Mouse (Mus musculus) myocyte (in vitro differentiated cells): Measurements from ENCODE around the gene Mettl21a. TPM values are rescaled to one million over a fixed set of nuclear protein-coding genes. Genes with fewer than 3 reads are reported as not detected.

Source experiments
- H3K27me3 ChIP-seq: one replicate; pipeline ENCODE4 v1.6.1; 2011; ENCODE audit not compliant: control insufficient read depth, insufficient read depth, insufficient read length
- H3K36me3 ChIP-seq: one replicate; pipeline ENCODE4 v1.6.1; 2011; ENCODE audit not compliant: control insufficient read depth, insufficient read depth
- H3K4me2 ChIP-seq: one replicate; pipeline ENCODE4 v1.6.1; 2011; ENCODE audit warnings: low read depth, control low read depth
- H3K4me3 ChIP-seq: one replicate; pipeline ENCODE4 v1.5.1; 2011; ENCODE audit warnings: mild to moderate bottlenecking, control low read depth, moderate library complexity
- H3K79me2 ChIP-seq: one replicate; pipeline ENCODE4 v1.6.1; 2011; ENCODE audit not compliant: control insufficient read depth, insufficient read depth
- H3ac ChIP-seq: one replicate; pipeline ENCODE4 v1.6.1; 2011; ENCODE audit not compliant: control insufficient read depth, insufficient read length
- CEBPB ChIP-seq: IDR thresholded peaks from 2 replicates; pipeline ENCODE4 v1.6.1; 2011; ENCODE audit warnings: mild to moderate bottlenecking, moderate library complexity; ENCODE audit not compliant: poor library complexity, insufficient read depth, severe bottlenecking
- E2F4 ChIP-seq: IDR thresholded peaks from one replicate; pipeline ENCODE4 v1.6.1; 2011; ENCODE audit warnings: mild to moderate bottlenecking, control low read depth, moderate library complexity; ENCODE audit not compliant: insufficient read depth
- MAX ChIP-seq: IDR thresholded peaks from one replicate; pipeline ENCODE4 v1.6.1; 2011; ENCODE audit warnings: low read depth, mild to moderate bottlenecking, control low read depth
- MYOD1 ChIP-seq, 3 experiments: IDR thresholded peaks; one replicate each; pipeline ENCODE4 v1.6.1; 2011; ENCODE audit warnings: control low read depth in 2 of 3, low read depth in 2 of 3, mild to moderate bottlenecking in 2 of 3, moderate library complexity in 1 of 3; ENCODE audit not compliant: insufficient read length in 2 of 3, control insufficient read depth in 1 of 3
- MYOG ChIP-seq, 3 experiments: IDR thresholded peaks; one replicate each; pipeline ENCODE4 v1.6.1; 2011; ENCODE audit warnings: control low read depth in 2 of 3, low read depth in 2 of 3, mild to moderate bottlenecking in 2 of 3; ENCODE audit not compliant: insufficient read length in 2 of 3, control insufficient read depth in 1 of 3, insufficient read depth in 1 of 3
- POLR2A ChIP-seq: IDR thresholded peaks from one replicate; pipeline ENCODE4 v1.6.1; 2011; ENCODE audit warnings: low read depth, mild to moderate bottlenecking, control low read depth, moderate library complexity; ENCODE audit not compliant: insufficient read length
- POLR2AphosphoS2 ChIP-seq: IDR thresholded peaks from one replicate; pipeline ENCODE4 v1.6.1; 2011; ENCODE audit warnings: low read depth, control low read depth; ENCODE audit not compliant: insufficient read length
- REST ChIP-seq: IDR thresholded peaks from one replicate; pipeline ENCODE4 v1.6.1; 2011; ENCODE audit warnings: mild to moderate bottlenecking, control low read depth, moderate library complexity; ENCODE audit not compliant: insufficient read depth, insufficient read length
- SRF ChIP-seq: IDR thresholded peaks from one replicate; pipeline ENCODE4 v1.6.1; 2011; ENCODE audit warnings: low read depth; ENCODE audit not compliant: control insufficient read depth, insufficient read length
- TCF12 ChIP-seq: IDR thresholded peaks from one replicate; pipeline ENCODE4 v1.6.1; 2011; ENCODE audit warnings: mild to moderate bottlenecking, control low read depth; ENCODE audit not compliant: poor library complexity, insufficient read depth, severe bottlenecking
- TCF3 ChIP-seq: IDR thresholded peaks from one replicate; pipeline ENCODE4 v1.6.1; 2011; ENCODE audit warnings: low read depth, control low read depth; ENCODE audit not compliant: insufficient read length
- USF1 ChIP-seq: IDR thresholded peaks from one replicate; pipeline ENCODE4 v1.6.1; 2011; ENCODE audit warnings: low read depth, mild to moderate bottlenecking, control low read depth, moderate library complexity
- polyA plus RNA-seq: library from polyadenylated mRNA; unstranded; fragments of >200 nt; fragmentation: generic; extraction: Trizol; gene quantifications from one replicate; pipeline ENCODE4 v1.2.1, GENCODE M21; 2012; ENCODE audit warnings: missing spikeins

Mettl21a gene
- polyA plus RNA-seq, 1 experiment, result 26.5 TPM

DNA sequence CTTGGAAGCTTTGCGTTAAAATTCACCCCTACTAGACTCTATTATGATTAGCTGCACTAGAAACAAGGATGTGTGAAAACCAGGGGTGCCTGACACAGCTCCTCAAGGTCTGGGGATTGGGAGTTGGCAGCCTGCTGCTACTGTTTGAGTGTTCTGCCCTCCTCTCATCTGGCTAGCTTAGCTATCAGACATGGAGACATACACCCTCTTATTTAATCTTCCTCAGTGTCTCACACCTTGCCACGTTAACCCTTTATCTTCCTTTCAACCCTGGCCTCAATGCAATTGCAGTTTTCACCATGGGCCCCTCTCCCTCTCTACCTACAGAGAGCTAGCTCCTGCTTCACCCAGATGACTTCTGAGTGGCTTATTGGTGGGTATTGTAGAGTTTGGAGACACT is 18.6 kb upstream of the Mettl21a start:
- no peaks in the 10 kb centered on the region for H3K27me3 ChIP-seq
- no peaks in the 10 kb centered on the region for H3K36me3 ChIP-seq
- TF ChIP-seq POLR2AphosphoS2 (no peak), E2F4 (no peak), REST (no peak), CEBPB (no peak), SRF (no peak), USF1 (no peak), MYOG (IDR thresholded peaks at IDR 0.05; ENCODE audit: control insufficient read depth in 1 of 3, insufficient read depth in 1 of 3, insufficient read length in 2 of 3, low read depth in 2 of 3) (no peak), MYOD1 (IDR thresholded peaks at IDR 0.05; ENCODE audit: control insufficient read depth in 1 of 3, insufficient read length in 2 of 3, low read depth in 2 of 3) (no peak), MAX (no peak), TCF3 (no peak), POLR2A (no peak), TCF12 (no peak)
- H3K79me2 ChIP-seq, result no peaks in the 10 kb centered on the region
- no peak overlapping the region for H3K4me3 ChIP-seq
- no peak overlapping the region for H3ac ChIP-seq
- no peak overlapping the region for H3K4me2 ChIP-seq

DNA sequence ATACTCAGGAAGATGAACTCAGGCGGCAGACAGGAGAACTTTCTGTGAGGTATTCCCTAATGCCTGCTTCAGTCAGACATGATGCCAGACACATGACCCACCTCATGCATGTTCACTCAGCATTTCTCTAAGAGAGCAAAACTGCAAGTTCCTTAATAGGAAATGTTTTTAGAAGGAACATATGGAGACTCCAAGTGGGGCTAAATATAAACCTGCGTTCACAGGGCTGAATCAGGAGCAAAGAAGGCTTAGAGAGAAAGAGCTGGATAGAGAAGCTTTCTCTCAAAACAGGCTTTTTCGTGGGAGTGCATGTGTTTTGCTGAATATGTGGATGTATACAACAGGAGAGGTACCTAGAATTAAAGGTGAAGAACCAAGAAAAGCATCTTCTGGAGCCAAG is 16.2 kb upstream of the Mettl21a start:
- H3K4me2 ChIP-seq, result no peak overlapping the region
- no peak overlapping the region for H3K4me3 ChIP-seq
- no peaks in the 10 kb centered on the region for H3K79me2 ChIP-seq
- H3K36me3 ChIP-seq, result no peaks in the 10 kb centered on the region
- H3K27me3 ChIP-seq, result no peaks in the 10 kb centered on the region
- H3ac ChIP-seq, result no peak overlapping the region
- TF ChIP-seq POLR2A (no peak), MYOD1 (IDR thresholded peaks at IDR 0.05; ENCODE audit: control insufficient read depth in 1 of 3, insufficient read length in 2 of 3, low read depth in 2 of 3) (no peak), TCF12 (no peak), SRF (no peak), TCF3 (no peak), MYOG (IDR thresholded peaks at IDR 0.05; ENCODE audit: control insufficient read depth in 1 of 3, insufficient read depth in 1 of 3, insufficient read length in 2 of 3, low read depth in 2 of 3) (no peak), CEBPB (no peak), POLR2AphosphoS2 (no peak), REST (no peak)

DNA sequence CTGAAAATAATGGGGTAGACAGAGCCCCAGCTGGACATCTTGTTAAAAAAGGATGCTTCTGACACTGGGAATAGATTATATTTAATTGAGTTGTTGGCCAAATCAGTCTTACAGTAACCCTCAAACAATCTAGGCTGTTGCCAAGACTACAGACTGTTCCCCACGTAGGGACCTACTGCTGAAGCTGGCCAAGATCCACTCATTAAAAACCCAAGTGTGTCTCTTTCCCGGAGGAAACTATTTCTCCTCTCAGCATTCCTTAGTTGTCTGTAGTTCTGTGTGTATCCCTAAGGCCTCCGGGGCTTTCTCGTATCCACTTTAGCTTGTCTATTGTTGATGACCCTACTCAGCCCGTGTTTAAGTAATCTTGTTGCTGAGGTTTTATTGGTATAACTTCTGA is 14.5 kb upstream of the Mettl21a start:
- no peak overlapping the region for H3ac ChIP-seq
- H3K4me2 ChIP-seq, result no peak overlapping the region
- H3K36me3 ChIP-seq, result no peaks in the 10 kb centered on the region
- no peaks in the 10 kb centered on the region for H3K27me3 ChIP-seq
- H3K79me2 ChIP-seq, result no peaks in the 10 kb centered on the region
- H3K4me3 ChIP-seq, result no peak overlapping the region
- TF ChIP-seq MAX, result no peak
- no peak for TF ChIP-seq REST
- TF ChIP-seq CEBPB, result no peak
- no peak for TF ChIP-seq SRF
- no peak for TF ChIP-seq POLR2A
- no peak for TF ChIP-seq USF1
- TF ChIP-seq TCF12, result no peak
- TF ChIP-seq POLR2AphosphoS2, result no peak
- no peak for TF ChIP-seq E2F4
- no peak for TF ChIP-seq TCF3
- no peak for TF ChIP-seq MYOG (IDR thresholded peaks at IDR 0.05; ENCODE audit: control insufficient read depth in 1 of 3, insufficient read depth in 1 of 3, insufficient read length in 2 of 3, low read depth in 2 of 3)
- no peak for TF ChIP-seq MYOD1 (IDR thresholded peaks at IDR 0.05; ENCODE audit: control insufficient read depth in 1 of 3, insufficient read length in 2 of 3, low read depth in 2 of 3)

DNA sequence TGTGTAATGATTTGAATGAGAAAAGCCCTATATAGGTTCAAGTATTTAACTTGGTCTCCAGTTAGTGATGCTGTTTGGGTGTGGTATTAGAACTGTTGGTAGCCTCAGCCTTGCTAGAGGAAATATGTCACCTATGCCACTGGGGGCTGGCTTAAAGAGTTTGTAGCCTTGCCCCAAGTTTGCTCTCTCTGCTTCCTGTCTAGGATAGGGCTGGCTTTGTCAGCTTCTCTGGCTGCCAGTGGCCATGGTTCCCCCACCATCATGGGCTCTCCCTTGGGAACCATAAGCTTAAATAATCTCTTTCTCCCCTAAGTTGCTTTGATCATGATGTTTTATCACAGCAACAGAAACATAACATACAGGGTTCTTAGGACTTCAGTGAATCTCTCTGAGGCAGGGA is 8.2 kb upstream of the Mettl21a start:
- H3K4me3 ChIP-seq, result no peak overlapping the region
- H3K79me2 ChIP-seq, result no peaks in the 10 kb centered on the region
- no peak overlapping the region for H3ac ChIP-seq
- no peak overlapping the region for H3K4me2 ChIP-seq
- H3K27me3 ChIP-seq, result no peaks in the 10 kb centered on the region
- no peak for TF ChIP-seq MAX
- no peak for TF ChIP-seq SRF
- no peak for TF ChIP-seq CEBPB
- no peak for TF ChIP-seq POLR2AphosphoS2
- no peak for TF ChIP-seq POLR2A
- no peak for TF ChIP-seq MYOG (IDR thresholded peaks at IDR 0.05; ENCODE audit: control insufficient read depth in 1 of 3, insufficient read depth in 1 of 3, insufficient read length in 2 of 3, low read depth in 2 of 3)
- no peak for TF ChIP-seq REST
- no peak for TF ChIP-seq TCF12
- no peak for TF ChIP-seq TCF3
- TF ChIP-seq E2F4, result no peak
- TF ChIP-seq MYOD1 (IDR thresholded peaks at IDR 0.05; ENCODE audit: control insufficient read depth in 1 of 3, insufficient read length in 2 of 3, low read depth in 2 of 3), result no peak
- TF ChIP-seq USF1, result no peak
- H3K36me3 ChIP-seq, result no peaks in the 10 kb centered on the region
